Mouse (Mus musculus): ENCODE measurements at regions not wholly inside any gene's neighbourhood (a gene's known extent, or its start where the extent isn't known, plus 50 kb on each side); places are given as distances from the start of the nearest gene placed in this dataset.

DNA sequence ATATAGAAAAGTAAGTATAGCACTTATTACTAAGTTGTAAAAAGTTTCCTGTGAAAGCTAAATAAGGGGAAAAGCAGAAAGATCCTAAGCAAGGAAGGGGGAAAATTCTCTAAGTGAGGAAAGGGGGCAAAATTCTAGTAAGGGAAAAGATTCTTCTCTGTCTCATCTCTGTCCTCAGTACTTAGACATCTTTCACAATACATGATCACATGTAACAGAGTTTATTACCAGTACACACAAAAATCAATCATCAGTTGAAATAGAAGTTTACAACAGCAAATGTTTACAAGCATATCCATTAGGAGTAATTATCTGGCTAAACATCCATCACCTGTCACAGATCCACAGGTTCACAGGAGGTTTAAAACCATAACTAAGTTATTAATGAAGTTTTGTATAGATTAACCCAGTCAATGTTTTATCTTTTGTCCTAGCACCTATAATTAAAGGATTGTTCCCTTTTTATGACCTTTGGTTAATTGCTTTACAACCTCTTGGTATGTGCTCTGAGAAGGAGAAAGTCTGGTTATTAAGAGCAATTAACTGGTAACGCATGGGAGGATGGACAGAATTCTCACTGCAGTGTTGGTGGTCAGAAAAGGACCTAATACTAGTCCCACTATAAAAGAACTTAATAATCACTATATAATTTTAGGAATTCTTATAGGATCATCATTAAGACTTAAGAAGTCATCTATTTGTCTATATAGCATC, 877.8 kb downstream of the Slitrk6 start:
- H3K4me1 ChIP-seq (replicated peaks; ENCODE audit: control insufficient read depth in 2 of 2, insufficient read depth in 2 of 2, low read length in 1 of 2), result no peaks in the 10 kb centered on the region
- no peak overlapping the region for H3K27ac ChIP-seq

GRCm38 (mm10) chr14:109874230-109874629, 880.7 kb downstream of the Slitrk6 start:
- no peak overlapping the region for H3K9ac ChIP-seq (replicated peaks)
- WGBS (ENCODE audit: insufficient replicate concordance), result 13% methylated on average over 1 of the region's 1 CpGs
- H3K9me3 ChIP-seq (ENCODE audit: control insufficient read depth, low read length), result no peaks in the 10 kb centered on the region
- H3K27me3 ChIP-seq (ENCODE audit: control insufficient read depth, insufficient read depth, low read length), result no peaks in the 10 kb centered on the region
- H3K4me2 ChIP-seq (ENCODE audit: low read depth), result no peak overlapping the region
- H3K4me1 ChIP-seq (replicated peaks; ENCODE audit: control insufficient read depth in 2 of 2, insufficient read depth in 2 of 2, low read length in 1 of 2), result no peaks in the 10 kb centered on the region
- no peak for DNase-seq (ENCODE audit: low read depth in 3 of 3, low spot score in 3 of 3)
- ATAC-seq (ENCODE audit: insufficient read depth), result no peak
- no peak overlapping the region for H3K27ac ChIP-seq
- H3K36me3 ChIP-seq (replicated peaks; ENCODE audit: control insufficient read depth, insufficient read depth, low read depth), result no peaks in the 10 kb centered on the region
- TF ChIP-seq EP300 (IDR thresholded peaks at IDR 0.05; ENCODE audit: low read depth) (no peak), CTCF (IDR thresholded peaks at IDR 0.05; ENCODE audit: low read depth) (peak; percentile 40; the same call in 1 of the 2 replicates)
- no peak overlapping the region for H3K4me3 ChIP-seq (ENCODE audit: insufficient read depth in 1 of 2, low read depth in 2 of 2, low read length in 2 of 2)

More for the DNA sequence above, 877.8 kb downstream of the Slitrk6 start:
- H3K9me3 ChIP-seq (ENCODE audit: control insufficient read depth, low read length), result no peaks in the 10 kb centered on the region
- H3K9ac ChIP-seq (replicated peaks), result no peak overlapping the region
- ATAC-seq (ENCODE audit: insufficient read depth) (no peak), DNase-seq (ENCODE audit: low read depth in 3 of 3, low spot score in 3 of 3) (no peak)
- H3K4me3 ChIP-seq (ENCODE audit: insufficient read depth in 1 of 2, low read depth in 2 of 2, low read length in 2 of 2), result no peak overlapping the region
- H3K27me3 ChIP-seq (ENCODE audit: control insufficient read depth, insufficient read depth, low read length), result no peaks in the 10 kb centered on the region
- H3K36me3 ChIP-seq (replicated peaks; ENCODE audit: control insufficient read depth, insufficient read depth, low read depth), result no peaks in the 10 kb centered on the region
- TF ChIP-seq EP300 (IDR thresholded peaks at IDR 0.05; ENCODE audit: low read depth), result no peak
- TF ChIP-seq CTCF (IDR thresholded peaks at IDR 0.05; ENCODE audit: low read depth), result no peak
- no peak overlapping the region for H3K4me2 ChIP-seq (ENCODE audit: low read depth)
- 56% methylated on average over 1 of the region's 1 CpGs for WGBS (ENCODE audit: insufficient replicate concordance)

DNA sequence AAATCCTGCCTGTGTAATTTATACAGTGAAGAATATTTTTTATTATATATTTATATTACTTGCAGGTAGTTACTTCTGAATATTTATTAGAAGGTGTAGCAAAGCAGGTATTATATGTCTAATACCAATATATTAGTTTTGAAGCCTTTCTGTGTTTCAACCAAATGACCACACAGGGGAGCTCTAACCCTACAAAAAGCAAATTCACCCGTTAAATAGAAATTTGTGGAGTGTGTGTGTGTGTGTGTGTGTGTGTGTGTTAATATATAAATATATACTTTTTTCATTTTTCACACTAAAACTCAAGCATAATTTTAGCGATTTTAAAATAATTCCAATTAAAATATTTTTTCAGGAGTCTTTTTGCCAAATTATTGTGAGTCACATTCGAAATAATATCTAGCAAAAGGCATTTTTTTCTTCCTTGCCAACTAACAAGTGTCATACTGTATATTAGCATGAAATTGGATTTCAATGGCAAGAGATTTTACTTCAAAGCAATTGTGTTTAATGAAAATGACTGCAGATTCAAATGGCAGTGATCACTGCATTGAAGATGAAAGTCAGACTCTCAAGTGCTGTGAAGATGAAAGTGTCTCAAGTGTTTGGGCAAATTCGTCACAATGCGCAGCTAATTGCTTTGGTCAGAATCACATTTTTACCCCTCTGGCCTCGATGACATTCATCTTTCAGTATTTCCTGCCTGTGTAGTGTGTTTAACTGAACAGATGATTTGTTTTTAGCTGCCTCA, 914.4 kb downstream of the Slitrk6 start:
- ATAC-seq (ENCODE audit: insufficient read depth) (no peak), DNase-seq (ENCODE audit: low read depth in 3 of 3, low spot score in 3 of 3) (no peak)
- H3K36me3 ChIP-seq (replicated peaks; ENCODE audit: control insufficient read depth, insufficient read depth, low read depth), result no peaks in the 10 kb centered on the region

DNA sequence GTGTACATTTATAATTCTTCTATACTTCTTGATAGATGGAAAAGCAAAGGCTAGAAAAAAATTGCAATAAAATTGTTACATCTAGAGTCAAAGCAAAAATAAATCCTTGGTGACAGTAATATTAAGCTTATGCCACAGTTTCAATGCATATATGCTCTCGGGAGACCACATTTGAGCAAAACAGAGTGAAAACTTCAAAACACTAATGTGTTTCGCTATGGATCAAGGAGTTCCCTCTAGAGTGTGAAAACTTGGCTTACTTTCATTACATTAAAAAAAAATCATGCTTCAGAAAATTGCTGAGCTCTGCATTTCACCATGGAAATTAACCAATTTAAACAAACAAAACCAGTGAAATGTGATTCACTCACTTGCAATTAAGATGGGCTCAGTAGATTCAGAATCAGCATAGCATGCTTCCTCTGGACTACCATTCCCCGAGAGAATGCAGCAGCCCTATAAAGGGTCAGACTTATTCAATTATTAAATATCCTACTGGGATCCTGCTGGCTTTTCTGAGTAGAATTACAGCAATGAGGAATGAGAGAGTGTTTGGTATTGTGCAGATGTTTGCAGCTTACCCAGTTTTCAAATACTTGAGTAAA, 888.7 kb upstream of the Slitrk1 start:
- Histone ChIP-seq H3K4me3 (ENCODE audit: insufficient read depth in 1 of 2, low read depth in 2 of 2, low read length in 2 of 2) (no peak overlapping the region), H3K27ac (no peak overlapping the region), H3K4me1 (replicated peaks; ENCODE audit: control insufficient read depth in 2 of 2, insufficient read depth in 2 of 2, low read length in 1 of 2) (no peaks in the 10 kb centered on the region), H3K9me3 (ENCODE audit: control insufficient read depth, low read length) (no peaks in the 10 kb centered on the region), H3K9ac (replicated peaks) (no peak overlapping the region), H3K27me3 (ENCODE audit: control insufficient read depth, insufficient read depth, low read length) (no peaks in the 10 kb centered on the region), H3K36me3 (replicated peaks; ENCODE audit: control insufficient read depth, insufficient read depth, low read depth) (no peaks in the 10 kb centered on the region), H3K4me2 (ENCODE audit: low read depth) (no peak overlapping the region)
- 52% methylated on average over 3 of the region's 3 CpGs for WGBS (ENCODE audit: insufficient replicate concordance)
- no peak for DNase-seq (ENCODE audit: low read depth in 3 of 3, low spot score in 3 of 3)
- ATAC-seq (ENCODE audit: insufficient read depth), result no peak
- no peak for TF ChIP-seq EP300 (IDR thresholded peaks at IDR 0.05; ENCODE audit: low read depth)

More for the DNA sequence above, 914.4 kb downstream of the Slitrk6 start:
- H3K9me3 ChIP-seq (ENCODE audit: control insufficient read depth, low read length), result no peaks in the 10 kb centered on the region
- H3K4me1 ChIP-seq (replicated peaks; ENCODE audit: control insufficient read depth in 2 of 2, insufficient read depth in 2 of 2, low read length in 1 of 2), result no peaks in the 10 kb centered on the region
- WGBS (ENCODE audit: insufficient replicate concordance), result 35% methylated on average over 6 of the region's 6 CpGs
- no peak overlapping the region for H3K27ac ChIP-seq
- H3K4me3 ChIP-seq (ENCODE audit: insufficient read depth in 1 of 2, low read depth in 2 of 2, low read length in 2 of 2), result no peak overlapping the region
- no peaks in the 10 kb centered on the region for H3K27me3 ChIP-seq (ENCODE audit: control insufficient read depth, insufficient read depth, low read length)
- H3K9ac ChIP-seq (replicated peaks), result no peak overlapping the region
- TF ChIP-seq CTCF (IDR thresholded peaks at IDR 0.05; ENCODE audit: low read depth) (no peak), EP300 (IDR thresholded peaks at IDR 0.05; ENCODE audit: low read depth) (no peak)
- no peak overlapping the region for H3K4me2 ChIP-seq (ENCODE audit: low read depth)

- H3K4me1 ChIP-seq (replicated peaks; ENCODE audit: control insufficient read depth in 2 of 2, insufficient read depth in 2 of 2, low read length in 1 of 2), result no peaks in the 10 kb centered on the region
- no peak overlapping the region for H3K27ac ChIP-seq
- H3K36me3 ChIP-seq (replicated peaks; ENCODE audit: control insufficient read depth, insufficient read depth, low read depth), result no peaks in the 10 kb centered on the region
- H3K4me2 ChIP-seq (ENCODE audit: low read depth), result no peak overlapping the region
- ATAC-seq (ENCODE audit: insufficient read depth) (no peak), DNase-seq (ENCODE audit: low read depth in 3 of 3, low spot score in 3 of 3) (no peak)
- 29% methylated on average over 1 of the region's 1 CpGs for WGBS (ENCODE audit: insufficient replicate concordance)
- H3K9ac ChIP-seq (replicated peaks), result no peak overlapping the region
- TF ChIP-seq EP300 (IDR thresholded peaks at IDR 0.05; ENCODE audit: low read depth), result no peak
- TF ChIP-seq CTCF (IDR thresholded peaks at IDR 0.05; ENCODE audit: low read depth), result no peak
- no peak overlapping the region for H3K4me3 ChIP-seq (ENCODE audit: insufficient read depth in 1 of 2, low read depth in 2 of 2, low read length in 2 of 2)
- no peaks in the 10 kb centered on the region for H3K27me3 ChIP-seq (ENCODE audit: control insufficient read depth, insufficient read depth, low read length)
- no peaks in the 10 kb centered on the region for H3K9me3 ChIP-seq (ENCODE audit: control insufficient read depth, low read length)
Observed at GRCm38 (mm10) chr14:109772246-109772645, 858.3 kb upstream of the Slitrk1 start.

Data from liver, embryonic 14.5 days (tissue).